Mouse (Mus musculus) mesoderm, embryonic 11.5 days (tissue): ENCODE results near the gene Olfr1162.
"Not testable (repeated sequence)": the region's sequence is repeated elsewhere in the genome, so short reads cannot be mapped to it uniquely, and the experiment has no call there.

Experiments
- DNase-seq: peaks from one replicate; pipeline ENCODE4 v3.0.0-alpha.2; 2012; ENCODE audit warnings: low read depth, low spot score

Olfr1162 gene

DNA sequence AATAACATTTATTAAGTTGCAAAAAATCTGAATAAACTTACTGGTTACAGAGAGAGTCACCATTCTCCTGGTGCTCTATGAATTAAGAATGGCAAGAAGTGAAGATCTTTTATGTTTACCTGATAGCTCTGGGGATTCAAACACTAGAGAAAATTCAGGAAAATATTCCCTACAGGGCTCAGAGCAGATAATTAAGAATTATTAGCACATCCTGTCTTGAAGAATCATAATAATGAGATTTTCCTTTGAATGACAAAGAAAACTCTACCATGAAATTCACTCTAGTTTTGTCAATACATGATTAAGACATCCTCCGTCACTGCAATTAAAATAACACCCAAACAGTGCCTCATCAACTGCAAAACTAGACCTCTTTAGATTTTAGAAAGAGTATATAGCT is at the start of gene Olfr1162:
Gene Olfr1162, minus strand, starts transcription at position 101 of the 400 bp plus-strand sequence.
- no peak for DNase-seq

GRCm38 (mm10) chr2:88093866-88094265 is 42.9 kb upstream of the Olfr1162 start, which contains the start of gene Olfr1164:
TSS of gene Olfr1164 (minus strand) at chr2:88093966.
- DNase-seq, result no peak

- DNase-seq, result no peak
Measured at GRCm38 (mm10) chr2:88071730-88072129, 20.8 kb upstream of the Olfr1162 start, which contains the start of gene Olfr1163. TSS of gene Olfr1163 (minus strand) at chr2:88071830.

DNA sequence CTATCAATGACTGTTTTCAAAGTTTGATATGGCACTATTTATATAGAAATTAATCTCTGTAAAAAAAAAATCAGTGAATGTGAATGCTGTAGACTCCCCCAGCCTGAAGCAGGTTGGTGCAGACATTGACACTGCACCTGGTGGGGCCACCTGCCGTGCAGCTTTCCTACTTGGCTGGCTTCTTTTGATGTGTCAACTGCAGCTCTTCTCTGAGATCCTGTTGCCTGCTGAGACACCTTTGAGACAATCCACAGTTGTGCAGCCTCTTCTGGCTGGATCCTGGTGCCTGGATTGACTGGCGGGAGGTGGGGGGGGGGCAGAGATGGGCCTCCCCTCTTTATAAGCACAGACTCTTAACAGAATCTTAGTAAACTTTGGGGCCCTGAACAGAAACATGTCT is 12.7 kb upstream of the Olfr1162 start:
- DNase-seq, result no peak

DNA sequence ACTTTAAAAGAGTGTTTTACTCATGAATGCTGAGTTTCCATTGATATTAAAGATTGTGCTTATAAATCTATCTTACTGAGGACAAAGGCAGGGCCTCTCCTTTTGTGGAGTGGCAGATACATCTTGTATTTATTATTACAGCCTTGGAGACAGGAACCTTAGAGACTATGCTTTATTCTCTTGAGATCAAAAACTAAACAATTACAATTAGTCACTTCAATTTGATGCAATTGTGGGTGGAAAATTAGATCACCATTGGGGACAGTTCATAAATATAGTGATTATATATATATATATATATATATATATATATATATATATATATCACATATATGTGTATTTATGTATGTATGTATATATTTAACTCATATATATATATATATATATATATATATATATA is 13.3 kb downstream of the Olfr1162 start, which contains the start of gene Olfr73:
Gene Olfr73, minus strand, starts transcription at position 101 of the 400 bp plus-strand sequence.
- no peak for DNase-seq

DNA sequence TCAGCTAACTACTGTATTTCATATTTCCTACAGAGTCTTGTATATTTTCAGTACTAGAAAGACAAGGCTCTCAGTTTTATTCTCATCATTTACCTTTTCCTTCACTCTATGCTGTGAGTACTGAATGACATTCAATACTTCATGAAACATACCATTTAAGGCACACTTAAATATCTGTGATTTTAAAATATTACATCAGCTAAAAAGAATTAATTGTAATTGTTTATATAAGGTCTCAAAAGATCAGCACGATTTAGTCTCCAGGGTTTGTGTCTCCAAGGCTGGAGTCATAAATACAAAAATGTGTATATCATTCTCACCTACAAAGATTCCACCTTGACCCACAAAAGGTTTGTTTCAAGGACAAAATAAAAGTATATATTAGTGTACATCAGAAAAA is 28.5 kb downstream of the Olfr1162 start, which contains the start of gene Olfr1161:
Gene Olfr1161, plus strand, starts transcription at position 301 of the 400 bp plus-strand sequence.
- not testable (repeated sequence) for DNase-seq

DNA sequence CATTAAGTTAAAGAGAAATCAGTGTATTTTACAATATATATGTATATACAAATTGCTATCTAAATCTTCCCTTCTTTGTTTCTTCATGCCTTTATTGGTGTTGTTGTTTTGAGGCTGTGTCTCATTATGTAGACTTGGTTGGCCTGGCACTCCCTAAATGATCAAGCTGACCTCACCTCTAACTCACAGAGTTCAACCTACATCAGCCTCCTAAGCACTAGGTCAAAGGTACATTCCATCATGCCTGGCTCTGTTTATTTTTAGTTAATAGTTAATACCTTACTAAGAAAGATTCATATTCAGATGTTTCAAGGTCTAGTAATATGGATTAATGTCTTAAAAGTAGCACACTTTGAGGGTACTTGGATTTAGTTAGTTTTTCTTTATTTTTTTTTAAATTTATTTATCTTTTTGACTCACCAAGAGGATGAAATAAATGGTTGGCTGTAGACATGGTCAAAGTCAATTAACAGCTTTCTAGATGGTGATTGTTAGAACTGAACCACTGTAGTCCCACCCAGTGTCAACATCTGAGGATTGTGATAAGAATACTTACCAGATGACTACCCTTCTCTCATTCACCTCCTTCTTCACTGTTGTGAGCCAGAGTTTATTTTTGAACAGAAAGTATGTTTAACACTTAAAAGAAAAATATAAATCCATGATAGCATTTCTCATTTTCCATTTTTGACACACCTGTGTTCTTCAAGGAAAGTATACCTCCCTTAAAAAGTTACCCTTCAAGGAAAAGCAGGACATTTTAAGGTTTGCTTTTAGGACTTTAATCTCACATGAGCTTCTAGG is 43.2 kb downstream of the Olfr1162 start, which contains the start of gene Olfr1160:
Gene Olfr1160, minus strand, starts transcription at position 754 of the 804 bp plus-strand sequence.
- DNase-seq, result no peak
